Mouse (Mus musculus): ENCODE results near the gene Sh2d5.

Gene Sh2d5

DNA sequence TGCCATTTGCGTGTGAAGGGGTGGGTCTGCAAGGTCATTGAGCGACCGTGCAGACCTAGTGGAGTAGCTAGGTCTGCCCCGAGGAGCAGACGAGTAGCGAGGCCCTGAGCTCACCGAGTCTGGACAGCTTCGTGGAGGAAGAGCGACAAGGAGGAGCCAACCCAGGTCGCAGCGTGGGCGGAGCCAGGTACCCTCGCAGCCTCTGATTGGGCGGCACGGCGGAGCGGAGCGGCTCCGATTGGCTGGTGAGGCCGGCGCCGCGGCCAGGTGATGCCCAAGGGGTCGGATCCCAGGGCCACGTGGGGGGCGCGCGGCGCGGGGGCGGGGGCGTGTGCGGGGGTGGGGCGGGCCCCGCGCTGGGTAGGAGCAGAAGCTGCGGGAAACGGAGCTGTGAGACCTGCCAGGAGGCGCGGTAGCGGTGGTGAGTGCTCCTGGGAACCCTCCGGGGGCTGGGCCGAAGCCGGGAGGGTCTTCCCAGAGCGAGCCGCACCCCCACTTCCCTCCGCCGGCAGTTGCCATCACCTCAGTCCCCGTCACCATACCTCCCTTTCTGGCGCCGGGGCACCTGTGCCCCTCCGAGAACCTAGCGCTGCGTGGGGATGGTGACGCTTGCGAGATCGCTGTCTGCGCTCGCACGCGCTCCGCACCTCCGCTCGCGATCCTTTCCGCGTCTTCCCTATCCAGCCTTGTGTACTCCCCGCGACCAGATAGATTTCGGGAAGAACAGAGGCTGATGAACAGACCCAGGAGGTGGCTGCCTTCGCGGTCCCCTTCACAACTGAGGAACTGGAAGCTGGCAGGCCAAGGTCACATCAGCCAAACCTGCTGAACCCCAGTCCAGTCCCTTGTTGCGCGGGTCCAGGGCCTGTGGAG is at the start of gene Sh2d5, which contains the start of gene Kif17:
Gene Sh2d5, plus strand, starts transcription at position 316 of the 873 bp plus-strand sequence.
Gene Kif17, plus strand, starts transcription at position 348 of the 873 bp plus-strand sequence.
- DNase-seq: peak; percentile 88 to 91

DNA sequence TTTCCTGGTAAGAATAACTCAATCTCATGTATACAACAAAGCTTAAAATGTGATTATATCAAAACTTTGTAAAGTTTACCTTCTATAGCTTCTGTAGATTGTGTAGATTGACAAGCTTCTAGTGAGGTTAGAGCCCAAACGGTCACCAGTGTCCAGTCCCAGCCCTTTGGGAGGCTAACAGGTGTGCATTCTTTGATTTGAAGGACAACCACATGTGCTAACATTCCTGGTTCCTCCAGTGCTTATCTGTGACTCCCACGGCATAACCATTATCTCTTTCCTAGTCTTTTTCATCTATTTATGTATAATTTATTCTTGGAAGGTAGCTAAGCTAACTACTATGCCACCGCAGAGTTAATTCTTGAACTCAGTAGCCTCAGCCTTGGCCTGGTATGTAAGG is 49.4 kb upstream of the Sh2d5 start:
- no peak for DNase-seq

DNA sequence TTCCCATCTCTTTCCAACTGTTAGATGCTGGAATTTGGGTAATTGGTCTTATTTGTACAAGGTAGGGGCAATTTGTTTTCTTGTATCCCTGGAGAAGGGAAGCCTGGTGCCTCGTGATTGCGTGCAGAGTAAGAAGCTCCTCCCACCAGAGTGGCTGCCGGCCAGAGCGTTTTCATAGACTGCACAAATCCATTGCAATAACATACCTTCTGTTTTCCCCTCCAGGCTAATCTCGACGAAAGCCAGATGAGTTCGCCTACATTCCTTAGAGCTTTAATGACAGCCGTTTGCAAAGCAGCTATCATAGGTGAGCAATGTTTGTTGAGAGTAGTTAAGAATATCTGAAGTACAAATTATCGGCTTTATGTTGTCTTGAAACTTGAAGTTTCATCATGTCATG is 48.5 kb upstream of the Sh2d5 start:
- DNase-seq: no peak

DNA sequence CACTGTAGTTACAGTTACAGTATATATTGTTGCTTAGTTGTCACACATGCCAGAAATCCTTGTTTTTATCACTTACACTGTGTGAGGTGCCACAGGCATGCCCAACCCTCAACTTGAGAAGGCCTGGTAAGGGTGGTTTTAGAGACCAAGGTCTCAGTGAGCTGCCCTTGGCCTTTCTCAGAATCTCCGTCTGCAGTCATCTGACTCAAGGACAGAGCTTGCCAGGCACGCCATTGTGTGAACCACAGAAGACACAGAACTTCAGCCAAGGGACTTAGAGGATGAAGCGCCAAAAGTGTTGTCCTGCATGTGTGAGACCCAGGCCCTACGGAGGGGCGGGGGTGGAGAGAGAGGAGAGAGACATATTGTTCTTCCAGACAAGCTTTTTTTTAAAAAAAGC is 40.1 kb upstream of the Sh2d5 start:
- no peak for DNase-seq

DNA sequence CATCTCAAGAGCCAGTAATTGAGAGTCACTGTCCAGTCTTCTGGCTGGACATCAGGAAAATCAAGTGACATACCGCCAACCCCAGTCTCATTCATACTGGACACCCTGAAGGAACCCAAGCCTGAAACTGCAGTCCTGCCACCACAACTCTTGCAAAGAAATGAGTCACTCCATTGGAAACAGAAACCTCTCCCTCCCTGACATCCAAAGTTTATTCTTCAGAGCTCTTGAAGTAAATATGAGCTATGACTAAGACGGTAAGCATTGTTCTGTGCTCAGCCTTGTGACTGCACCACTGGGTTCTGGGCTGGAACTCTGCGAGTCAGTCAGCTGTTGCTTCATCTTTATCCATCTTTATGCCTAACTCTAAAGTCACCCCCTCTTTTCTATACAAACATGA is 36.3 kb upstream of the Sh2d5 start:
- no peak for DNase-seq

DNA sequence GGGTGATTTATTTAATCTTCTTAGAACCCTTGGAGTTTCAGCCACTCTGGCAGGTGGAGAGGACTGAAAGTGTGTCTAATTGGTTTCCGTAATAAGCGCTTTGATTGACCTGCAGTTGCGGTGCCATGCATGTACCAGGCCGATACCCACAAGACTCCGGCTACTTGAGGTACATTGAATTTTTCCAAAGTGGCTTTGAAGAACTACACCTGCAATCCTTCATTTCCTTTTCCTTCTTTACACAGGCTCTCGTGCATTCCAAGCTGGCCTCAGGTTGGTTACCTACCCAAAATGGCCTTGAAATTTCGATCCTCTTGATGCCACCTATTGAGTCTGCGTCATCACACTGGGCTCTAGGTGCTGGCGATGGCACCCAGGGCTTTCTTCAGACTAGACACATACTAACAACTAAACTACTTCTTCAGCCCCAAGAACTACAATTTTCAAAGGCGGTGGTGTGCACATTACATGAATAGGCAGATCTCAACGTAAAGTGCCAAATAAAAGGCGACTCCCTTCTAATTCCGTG is 34.5 kb upstream of the Sh2d5 start:
- no peak for DNase-seq

DNA sequence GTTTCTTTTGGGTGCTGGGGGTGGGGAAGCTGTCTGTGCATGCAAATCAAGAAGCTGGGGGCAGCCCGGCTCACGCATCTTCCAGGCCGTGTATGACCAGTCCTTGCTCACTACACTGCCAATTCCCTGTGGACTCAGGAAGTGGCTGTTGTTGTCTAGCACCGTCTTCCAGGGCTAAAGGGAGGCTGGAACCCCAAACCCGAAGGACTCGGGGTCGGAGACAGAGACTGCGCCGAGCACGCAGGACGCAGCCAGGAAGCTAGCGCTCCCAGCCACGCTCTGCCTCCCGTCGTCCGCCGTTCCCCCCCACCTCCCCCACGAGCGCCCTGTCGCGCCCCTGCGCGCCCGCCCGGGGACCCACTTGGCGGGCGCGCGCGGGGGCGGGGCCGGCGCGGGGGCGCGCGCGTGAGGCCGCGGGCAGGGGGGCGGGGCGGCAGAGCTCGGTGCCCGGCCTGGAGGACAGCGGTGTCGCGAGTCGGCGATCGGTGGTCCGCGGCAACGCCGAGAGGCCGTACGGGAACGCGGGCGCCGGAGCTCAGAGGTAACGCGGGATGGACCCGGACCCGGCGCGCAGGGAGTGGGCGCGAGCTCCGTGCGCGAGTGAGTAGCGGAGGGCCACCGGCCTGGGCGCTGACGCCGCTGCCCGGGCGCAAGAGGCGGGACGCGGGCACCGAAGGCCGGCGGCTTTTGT is 33.9 kb upstream of the Sh2d5 start, which contains the start of gene Hp1bp3:
Gene Hp1bp3, plus strand, starts transcription at position 97 of the 691 bp plus-strand sequence.
- peak; percentile 85 to 88 for DNase-seq

DNA sequence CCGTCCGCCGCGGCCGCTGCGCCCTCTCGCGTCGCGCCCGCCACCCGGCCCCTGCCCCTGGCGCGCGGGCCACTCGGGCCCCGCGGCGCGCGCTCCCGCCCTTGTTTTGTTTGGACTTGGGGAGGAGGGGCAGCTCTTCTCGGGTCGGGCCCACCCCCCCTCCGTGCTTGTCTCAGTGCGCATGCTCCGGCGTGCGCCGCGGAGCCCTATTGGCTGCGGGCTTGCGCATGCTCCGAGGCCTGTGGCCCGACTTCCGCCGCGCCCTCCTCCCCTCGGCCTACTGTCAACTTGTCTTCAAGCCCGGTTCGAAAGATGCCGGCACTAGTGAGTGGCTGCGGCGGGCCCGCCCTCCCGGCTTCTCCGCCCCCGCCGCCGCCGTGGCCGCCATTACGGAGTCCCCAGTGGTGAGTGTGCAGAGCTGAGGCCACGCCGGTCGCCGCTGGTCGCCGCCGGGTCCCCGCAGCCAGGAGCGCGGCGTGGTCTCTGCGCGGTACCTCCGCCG is 33.3 kb upstream of the Sh2d5 start:
- peak; percentile 98 to 99 for DNase-seq

DNA sequence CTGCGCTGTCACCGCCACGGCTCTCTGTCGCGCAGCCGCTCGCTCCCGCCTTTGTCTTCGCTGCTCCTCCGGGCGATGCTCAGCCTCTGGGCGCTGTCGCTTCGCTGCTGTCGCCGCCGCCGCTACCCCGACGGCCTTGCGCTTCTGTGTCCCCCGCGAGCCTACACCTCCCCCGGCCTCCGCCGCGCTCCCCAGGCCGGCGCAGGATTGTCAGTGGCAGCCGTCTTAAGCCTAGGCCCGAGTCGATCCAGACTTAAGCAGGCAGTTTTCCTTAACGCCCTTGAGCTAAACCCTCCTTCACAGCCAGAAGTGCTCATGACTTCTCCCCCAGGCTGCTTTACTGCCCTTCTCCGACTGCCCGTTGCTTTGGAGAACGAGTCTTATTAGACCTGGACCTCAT is 32.8 kb upstream of the Sh2d5 start:
- DNase-seq: no peak

DNA sequence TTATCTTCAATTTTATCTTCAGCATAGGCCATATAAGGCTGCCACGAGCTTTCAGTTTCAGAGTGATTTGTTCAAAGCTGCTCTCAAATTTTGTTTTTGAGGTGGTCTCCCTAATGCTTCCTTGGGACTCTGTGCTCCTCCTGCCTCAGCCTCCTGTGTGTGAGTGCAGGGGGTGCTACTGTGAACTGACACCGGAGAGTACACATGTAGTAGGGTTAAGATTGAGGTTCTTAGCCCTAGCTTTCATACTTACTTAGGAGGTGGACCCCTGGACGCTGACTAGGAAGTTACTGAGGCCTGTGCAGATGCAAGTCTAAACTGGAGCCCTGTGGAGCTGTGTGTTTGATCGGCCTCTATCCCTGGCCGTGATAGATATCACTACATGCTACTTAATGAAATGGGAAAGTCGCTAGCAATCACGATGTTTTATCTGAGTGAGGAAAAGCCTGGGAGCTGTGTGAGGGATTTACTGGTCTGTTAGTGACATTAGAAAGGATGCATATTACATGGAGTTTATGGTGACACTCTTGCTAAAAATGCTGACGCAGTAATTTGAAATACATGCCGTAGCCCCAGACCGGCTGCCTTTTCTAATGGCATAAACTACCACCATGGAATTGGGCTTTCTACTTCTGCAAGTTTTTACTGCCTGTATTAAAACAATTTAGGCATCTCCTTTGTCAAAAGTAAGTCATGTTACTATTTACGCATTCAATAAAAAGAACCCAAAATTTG is 32.1 kb upstream of the Sh2d5 start:
- DNase-seq: no peak

DNA sequence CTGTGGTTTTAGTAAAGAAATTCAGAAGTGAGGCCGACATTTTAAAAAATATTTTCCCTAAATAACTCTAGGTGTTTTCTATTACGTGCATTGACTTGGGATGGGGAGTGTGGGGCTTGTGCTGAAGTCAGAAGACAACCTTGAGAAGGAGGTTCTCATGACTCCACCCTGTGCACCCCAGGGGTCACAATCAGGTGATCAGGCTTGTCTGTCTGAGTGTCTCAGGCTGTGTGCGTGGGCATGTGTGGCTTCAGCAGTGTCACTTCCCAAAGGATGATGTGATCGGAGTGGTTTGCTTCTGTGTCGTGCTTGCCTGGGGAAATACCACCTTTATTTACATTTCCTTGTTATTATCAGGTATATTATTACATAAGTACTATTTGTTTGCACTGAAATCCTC is 30.9 kb upstream of the Sh2d5 start:
- no peak for DNase-seq

DNA sequence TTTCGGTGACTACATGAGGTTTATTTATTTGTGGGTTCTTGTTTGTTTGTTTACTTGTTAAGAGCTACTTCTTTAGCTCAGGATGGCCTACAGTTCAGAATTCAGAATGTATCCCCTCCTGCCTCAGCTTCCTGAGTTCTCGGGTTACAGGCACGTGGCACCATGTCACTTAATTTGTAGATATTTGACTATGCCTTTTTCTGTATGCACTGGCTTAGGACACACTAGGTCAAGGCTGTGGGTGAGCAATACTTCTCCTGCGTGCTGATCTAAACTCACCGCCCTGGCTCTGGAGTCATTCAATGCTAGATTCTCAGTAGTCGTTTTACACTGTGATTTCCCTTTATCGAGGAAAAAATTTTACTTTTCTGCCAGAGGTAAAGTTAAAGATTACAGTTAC is 29.4 kb upstream of the Sh2d5 start:
- DNase-seq: no peak

DNA sequence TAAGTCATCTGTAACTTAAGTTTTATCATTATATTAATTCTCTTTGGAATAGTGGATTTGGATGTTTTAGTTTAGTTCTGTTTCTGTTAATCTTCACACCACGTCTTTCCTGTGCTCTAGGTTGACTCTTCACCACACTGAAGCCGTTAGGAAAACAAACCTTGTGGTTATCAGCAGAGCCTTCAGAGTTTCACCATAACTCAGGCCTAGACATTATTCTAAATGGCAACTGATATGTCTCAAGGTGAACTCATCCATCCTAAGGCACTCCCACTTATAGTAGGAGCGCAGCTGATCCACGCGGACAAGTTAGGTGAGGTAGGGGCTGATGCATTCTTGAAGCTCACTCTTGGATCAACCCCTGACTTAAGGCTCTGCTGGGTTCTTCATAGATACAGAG is 28.8 kb upstream of the Sh2d5 start:
- no peak for DNase-seq

DNA sequence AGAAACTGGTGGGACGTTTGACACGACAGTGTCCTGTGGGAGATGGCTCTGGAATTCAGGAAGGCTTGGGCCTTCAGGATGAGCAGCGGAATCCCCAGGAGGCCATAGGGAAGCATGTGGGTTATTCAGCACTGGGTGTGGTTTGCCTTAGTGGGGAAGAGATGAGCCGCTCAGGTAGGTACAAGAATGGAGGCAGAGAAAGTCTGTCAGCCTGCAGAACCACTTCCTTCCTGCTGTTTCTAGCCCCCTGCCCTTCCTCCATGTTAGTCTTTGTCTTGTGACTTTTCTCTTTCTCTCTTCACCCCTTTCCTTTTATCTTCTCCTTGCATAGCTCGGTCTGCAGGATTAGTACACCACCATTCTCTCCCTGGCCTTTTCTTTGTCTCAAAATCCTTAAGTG is 27.8 kb upstream of the Sh2d5 start:
- peak; percentile 51 to 53 for DNase-seq

DNA sequence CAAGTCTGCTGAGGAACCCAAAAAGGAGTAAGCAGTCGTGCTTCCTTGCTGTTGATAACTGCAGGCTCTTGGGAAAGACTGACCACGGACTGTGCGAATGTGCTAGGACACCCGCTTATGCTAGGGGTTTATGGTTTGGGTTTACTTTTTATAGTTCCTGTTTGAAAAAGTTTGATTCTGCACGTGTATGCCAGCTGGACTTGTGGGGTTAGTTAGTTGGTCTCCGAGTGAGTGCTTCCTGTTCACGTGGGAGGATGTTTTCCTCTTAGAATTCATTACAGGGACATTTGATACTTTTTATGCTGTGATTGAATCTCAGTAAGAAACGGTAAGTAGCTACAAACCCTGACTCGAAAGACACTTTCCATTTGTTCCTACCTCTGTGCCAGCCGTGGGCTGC is 26.6 kb upstream of the Sh2d5 start:
- DNase-seq: no peak

DNA sequence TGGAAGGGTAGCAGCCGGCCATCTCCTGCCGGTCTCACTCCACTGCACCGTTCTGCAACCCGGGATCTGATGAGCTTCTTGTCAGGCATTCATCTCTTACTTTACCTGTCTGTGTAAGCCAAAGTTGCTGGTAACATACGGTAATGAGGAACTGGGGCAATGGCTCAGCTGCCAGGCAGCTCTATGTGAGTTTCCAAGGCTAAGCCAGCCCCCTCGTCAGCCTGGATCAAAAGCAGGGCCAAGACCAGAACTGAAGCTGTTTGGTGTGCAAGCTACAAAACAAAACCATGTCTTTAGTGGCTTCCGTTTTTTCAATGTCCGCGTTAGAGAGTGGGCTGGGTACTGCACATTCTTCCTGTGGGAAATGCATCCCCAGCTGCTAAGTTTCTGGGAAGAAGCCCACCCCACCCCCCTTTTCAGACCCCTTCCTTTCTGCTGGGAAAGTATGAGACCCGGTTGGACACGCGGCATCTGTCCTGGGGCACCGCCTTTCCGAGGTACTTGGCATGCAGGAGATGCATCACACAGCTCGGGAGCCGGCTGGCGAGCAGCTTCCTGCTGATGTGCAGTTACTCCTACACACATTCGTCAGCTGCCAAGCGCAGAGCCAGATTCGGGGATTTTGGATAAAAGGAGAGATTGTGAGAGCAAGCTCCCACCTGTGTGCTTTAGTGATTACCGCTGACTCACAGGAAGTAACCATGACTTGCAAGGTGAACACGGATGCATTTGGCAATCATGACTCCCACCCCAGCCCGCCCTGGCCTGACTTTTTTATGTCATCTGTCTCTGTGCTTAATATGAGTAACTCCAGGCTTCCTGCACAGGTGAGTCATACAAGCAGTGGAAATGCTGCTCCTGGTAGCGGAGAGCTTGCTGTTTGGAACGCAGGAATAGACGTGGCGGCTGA is 3.2 kb upstream of the Sh2d5 start:
- no peak for DNase-seq

DNA sequence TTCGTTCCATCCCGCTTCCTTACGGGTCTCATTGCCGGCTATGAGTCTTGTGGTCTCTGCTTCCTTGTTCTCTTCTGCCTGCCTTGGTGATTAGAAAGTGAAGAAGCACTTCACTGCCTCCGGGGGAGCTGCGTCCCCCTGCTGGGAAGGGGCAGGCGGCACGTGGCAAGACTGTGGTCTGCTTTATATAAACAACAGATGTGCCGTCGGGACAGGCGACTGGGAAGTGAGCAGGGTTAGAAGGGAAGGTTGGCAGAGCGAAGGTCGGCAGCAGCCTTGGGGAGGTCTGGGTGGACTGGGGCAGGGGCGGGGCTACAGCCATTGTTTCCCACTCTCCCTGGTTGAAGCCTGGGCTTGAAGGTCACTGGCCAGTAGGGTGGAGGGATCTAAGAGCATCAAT is 1.6 kb downstream of the Sh2d5 start:
- DNase-seq: peak in 1 of 2 experiments; percentile 38

DNA sequence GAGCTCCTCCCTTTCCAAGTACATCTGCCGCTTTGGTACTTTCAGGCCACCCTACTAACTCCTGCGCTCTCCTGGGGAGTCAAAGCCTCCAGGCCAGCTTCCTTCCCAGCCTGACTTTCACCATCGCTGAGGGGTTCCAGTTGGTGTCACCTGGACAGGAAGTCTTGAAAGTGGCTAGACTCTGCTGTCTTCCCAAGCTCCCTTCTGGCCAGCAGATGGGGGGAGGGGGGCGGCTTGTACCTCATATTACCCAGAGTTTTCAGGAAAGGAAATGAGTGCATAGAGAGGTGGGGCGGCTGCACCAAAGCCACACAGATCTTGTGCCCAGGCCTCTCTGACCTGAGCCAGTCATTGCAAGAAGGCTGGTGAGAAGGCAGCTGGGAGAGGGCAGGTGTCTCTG is 2.0 kb downstream of the Sh2d5 start:
- DNase-seq: no peak

DNA sequence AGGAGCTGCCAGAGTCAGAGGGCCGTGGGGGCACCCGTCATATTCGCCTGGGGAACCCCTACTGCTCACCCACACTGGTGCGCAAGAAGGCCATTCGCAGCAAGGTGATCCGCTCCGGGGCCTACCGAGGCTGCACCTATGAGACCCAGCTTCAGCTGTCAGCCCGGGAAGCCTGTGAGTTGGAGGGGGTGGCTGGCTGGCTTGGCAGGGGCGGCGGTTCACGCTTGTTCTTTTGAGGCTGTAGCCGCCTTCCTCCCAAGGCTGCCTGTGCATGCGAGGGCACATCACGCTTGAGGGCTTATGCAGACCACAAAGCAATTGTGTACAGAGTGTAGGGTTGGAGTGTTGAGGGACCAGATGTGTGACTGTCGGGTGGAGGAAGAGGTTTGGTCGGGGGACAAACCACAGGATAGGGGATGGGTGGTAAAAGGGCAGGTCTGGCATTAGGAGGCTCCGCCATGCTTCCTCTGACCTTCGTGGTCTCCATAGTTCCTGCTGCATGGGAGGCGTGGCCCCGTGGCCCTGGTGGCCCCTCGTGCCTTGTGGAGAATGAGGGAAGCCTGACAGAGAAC is 7.0 kb downstream of the Sh2d5 start:
- peak; percentile 33 to 51 for DNase-seq

DNA sequence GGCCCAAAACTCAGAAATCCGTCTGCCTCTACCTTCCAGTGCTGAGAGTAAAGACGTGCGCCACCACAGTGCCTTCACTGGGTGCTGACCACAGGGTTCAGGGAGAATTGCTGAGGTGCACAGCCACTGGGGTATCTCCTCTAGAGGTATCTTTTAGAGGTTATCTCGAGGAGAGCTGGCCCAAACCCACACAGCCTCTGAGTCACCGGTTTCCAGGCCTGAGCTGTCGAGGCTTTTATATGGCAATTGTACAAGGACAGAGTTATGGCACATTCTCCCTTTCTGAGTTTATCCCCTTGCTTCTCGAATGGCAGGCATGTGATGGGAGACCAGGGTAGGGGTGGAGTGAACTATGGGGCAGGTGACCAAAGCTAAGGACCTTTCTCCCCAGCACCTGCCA is 8.5 kb downstream of the Sh2d5 start:
- DNase-seq: no peak

DNA sequence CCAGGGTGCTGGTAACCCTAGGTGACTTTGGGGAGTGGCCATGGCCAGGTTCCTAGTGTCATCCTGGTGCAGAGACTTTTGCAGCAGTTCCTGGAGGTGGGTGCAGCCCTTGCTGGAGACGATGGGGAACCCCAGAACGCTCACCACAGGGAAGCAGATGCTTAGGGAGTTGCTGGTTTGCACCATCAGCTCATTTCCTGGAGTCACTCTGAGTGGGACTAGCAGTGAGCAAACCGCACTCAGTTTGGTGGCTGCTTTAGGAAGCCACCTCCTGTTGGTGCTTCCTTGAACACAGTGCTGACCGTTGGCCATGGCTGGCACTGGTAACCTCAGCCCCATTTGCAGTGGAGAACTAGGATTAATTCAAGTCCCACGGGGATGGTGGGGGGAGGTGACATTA is 9.3 kb downstream of the Sh2d5 start:
- DNase-seq: no peak
